Mouse (Mus musculus) right cerebral cortex, postnatal 36 days (tissue): ENCODE data around the gene Lrp1.
A peak's percentile ranks its signal among the peaks of the same experiment; 100 is the strongest.

Experiments used
- DNase-seq, 2 experiments: peaks; one replicate each; pipeline ENCODE4 v3.0.0; 2022; ENCODE audit warnings: low spot score in 2 of 2, mixed read lengths in 1 of 2

Lrp1 gene

DNA sequence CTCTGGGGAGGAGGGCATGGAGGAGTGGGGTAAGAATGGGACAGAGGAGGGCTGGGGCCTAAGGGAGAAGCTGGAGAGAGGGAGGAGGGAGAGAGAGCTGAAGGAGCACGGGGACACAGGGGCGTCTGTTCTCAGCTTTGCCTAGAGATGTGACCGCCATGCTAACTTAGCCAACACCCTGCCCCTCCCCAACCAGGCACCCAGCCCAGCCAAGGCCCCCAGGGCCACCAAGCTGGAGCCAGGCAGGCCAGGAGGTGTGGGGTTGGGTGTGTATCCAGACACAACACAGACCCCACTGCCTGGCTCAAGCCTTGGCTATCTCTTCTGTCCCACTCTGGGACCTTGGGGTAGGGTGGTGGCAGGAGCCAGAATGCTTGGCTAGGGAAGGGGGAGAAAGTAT is 5.4 kb downstream of the Lrp1 start:
- DNase-seq = no peak

DNA sequence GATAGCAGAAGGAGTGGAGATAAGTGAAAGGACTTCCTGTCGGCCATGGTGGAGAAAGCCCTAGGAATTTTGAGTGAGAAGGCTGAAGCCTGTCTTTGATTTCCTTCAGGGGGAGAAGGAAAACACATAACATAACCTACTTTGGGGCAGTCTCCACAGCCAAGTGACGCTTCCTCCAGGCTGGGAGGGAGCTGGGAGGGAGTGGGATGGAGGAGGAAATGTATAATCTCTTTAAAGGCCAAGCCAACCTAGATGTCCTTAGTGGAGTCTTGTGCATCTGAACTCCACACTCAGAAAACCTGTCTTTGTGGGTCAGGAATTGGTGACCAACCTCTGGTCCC is 5.9 kb downstream of the Lrp1 start:
- DNase-seq = no peak

DNA sequence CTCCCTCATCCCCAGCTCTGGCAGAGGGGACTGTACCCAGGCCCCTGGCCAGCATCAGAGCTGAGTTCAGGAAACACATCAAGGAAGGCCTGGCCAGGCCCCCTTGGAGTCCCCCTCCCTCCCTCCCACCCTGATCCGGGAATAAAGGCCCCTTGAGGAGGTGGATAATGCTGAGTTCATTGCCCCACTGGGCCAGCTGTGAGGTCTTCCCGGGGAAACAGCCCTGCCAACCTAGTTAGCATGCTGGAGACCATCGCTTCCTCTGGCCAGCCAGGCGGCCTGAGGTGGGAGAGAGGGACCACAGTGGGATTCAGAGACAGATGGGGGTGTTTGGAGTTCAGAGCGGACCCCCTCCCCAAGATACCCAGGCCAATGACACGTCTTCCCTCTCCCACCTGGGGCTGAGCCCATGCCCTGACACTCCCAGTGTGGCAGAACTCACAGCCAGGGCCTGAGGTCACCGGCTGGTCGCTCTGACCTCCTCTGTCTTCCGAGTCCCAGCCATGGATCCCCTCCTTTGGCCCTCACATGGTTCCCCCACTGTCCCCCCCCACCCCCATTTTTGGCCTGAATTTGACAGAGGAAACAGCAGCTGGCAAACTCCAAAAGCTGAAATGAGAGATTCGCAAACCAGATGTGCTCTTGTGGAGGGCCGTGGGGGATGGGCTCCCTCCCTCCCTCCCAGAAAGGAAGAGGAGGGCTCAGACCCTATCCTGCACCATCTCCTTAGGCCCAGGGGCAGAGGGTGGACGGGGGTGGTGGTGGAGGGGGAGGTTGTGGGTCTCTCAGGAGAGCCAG is 6.5 kb downstream of the Lrp1 start:
- DNase-seq = no peak

DNA sequence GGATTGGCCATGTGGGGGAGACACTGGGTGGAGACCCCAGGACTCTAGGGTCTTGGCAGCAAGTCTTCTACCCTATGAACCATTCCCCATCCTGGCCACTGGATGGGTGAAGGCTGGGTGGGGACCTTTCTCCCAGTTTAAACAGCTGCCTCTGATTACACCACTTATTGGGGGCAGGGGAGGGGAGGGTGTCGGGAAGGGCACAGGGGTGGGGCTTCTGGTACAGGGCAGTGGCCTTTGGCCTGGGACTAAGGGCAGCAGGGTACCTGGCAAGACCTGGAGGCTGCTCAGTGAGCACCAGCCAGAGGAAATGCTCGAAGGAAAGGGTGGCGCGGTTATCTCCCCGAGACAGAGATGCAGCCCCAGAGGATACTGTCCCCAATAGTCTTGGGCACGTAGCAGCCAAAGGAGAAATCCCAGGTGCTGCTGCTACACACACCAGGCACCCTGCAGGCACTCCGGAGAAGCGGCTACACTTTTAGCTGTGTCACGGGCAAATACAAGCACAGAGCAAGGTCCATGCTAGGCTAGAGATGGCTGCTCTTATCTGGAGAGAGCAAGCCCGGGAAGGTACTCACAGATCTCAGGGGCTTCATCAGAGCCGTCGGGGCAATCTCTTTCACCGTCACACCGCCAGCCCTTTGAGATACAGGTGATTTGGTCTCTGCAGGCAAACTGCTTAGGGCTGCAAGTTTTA is 8.7 kb downstream of the Lrp1 start:
- no peak for DNase-seq

DNA sequence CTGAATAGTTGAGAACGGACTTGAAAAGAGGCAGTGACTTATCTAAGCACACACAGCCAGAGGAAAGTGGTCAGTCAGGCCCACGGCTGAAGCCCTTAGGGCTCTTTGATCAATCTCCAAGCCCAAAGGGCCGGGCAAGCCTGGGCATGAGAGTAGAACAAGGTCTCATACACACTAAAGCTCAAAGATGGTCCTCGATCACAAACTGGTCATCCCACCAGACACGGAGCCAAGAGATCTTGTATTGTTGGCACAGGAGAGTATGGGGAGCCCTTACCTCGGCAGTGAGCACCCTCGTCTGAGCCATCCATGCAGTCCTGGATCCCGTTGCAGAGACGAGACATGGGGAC is 10.9 kb downstream of the Lrp1 start:
- DNase-seq = no peak

DNA sequence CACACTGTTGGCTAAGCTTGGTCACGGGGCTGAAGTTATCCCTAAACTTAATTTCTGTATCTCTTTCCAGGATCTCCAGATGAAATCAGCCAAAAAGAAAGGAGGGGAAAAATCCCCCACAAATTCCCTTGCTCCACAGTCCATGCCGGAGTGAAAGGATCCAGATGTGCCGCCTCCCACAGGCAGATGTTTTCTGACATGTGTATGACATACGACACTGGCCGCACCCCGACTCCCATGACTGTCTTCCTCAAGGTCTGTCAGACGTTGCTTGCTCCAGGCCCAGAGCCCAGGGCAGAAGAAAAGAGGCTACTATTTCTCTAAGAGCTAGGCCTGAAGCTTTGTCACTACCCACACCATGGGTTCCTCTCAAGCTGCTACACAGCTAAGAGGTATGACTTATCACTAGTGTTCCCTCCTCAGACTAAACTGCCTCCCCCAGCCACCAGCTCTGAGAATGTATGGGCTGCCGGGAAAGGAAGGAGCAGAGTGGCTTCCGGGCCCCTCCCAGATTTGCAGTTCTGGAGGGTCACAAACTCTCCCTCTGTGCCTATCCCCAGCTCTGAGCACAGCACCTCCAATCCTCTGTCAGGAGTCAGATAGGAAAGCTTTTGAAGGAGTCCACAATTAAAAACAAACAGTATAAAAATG is 11.4 kb downstream of the Lrp1 start:
- no peak for DNase-seq

DNA sequence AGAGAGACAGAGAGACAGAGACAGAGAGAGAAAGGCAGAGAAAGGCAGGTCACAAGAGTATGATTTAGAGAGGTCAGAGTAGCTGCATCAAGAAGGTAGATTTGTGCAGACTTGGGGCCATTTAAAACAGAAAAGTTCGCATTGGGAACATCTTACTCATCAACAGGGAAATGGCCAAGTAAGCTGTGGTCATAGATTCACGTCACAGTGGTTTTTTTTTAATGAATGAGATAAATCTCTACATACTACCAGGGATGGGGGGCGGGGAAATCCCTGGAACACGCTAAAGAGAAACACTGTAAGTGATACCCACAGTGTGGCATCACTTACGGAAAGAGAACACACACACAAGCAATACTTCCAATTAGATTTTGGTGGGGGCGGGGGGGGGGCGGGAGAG is 13.9 kb downstream of the Lrp1 start:
- DNase-seq = no peak

DNA sequence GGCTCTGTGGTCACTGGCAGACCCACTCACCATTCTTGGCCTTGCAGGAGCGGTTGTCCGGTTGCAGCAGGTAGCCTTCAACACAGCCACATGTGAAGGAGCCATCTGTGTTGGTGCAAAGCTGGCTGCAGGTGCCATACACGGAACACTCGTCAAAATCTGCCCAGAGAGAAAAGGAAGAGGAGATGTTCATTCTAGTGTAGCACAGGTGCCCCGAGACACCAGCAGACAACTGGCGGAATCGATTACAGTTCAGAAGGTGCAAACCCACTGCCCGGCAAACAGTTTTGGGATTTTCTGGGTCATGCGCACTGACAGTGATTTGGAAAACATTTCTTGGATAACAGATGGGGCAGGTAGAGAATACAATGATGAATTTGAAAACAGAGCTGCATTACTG is 15.2 kb downstream of the Lrp1 start:
- no peak for DNase-seq

DNA sequence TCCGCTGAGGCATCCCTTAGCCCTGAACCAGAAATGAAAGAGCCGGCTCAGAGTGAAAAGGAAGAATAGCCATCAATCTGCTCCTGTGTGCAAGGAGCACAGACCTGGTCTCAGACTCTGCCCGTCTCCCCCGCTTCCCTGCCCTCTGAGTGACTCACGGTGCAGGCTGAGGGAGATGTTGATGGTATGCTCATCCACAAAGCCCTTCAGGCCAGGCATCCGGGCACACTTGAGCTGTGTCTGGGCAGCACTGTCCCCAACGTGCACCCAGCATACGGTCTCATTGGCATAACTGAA is 15.7 kb downstream of the Lrp1 start:
- no peak for DNase-seq

DNA sequence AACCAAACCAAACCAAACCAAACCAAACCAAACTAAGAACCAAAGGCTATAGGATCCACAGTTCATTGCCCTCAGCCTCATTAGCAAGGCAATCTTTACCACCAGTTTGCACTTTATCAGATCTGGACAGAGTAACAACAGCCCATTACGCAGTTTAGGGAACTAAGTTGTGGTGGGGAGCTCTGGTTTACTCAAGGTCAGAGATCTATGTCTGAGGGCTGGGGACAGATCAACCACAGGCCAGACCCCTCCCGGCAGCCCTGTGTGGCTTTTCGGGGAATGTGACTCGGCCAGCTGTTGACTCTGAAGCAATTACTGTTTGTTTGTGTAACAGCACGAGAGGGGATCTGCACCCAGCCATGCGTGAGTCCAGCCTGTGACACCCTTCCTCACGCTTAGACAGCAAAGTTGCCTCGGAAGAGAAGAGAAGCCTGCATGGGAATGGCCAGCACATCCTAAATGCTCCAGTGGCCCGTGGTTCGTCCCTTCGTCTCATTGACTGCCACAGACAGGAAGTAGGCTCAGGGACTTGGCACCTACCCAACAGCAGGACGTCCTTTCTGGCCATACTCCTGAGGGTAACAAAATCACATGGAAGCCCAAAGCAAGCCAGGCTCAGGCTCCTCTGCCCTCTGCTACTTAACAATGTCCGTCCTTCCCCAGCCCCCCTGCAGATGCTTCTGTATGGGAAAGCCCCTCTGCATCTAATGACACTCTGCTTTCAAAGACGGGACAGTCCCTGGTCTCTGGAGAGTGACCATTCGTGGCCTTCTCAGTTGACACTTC is 16.3 kb downstream of the Lrp1 start:
- DNase-seq = no peak

DNA sequence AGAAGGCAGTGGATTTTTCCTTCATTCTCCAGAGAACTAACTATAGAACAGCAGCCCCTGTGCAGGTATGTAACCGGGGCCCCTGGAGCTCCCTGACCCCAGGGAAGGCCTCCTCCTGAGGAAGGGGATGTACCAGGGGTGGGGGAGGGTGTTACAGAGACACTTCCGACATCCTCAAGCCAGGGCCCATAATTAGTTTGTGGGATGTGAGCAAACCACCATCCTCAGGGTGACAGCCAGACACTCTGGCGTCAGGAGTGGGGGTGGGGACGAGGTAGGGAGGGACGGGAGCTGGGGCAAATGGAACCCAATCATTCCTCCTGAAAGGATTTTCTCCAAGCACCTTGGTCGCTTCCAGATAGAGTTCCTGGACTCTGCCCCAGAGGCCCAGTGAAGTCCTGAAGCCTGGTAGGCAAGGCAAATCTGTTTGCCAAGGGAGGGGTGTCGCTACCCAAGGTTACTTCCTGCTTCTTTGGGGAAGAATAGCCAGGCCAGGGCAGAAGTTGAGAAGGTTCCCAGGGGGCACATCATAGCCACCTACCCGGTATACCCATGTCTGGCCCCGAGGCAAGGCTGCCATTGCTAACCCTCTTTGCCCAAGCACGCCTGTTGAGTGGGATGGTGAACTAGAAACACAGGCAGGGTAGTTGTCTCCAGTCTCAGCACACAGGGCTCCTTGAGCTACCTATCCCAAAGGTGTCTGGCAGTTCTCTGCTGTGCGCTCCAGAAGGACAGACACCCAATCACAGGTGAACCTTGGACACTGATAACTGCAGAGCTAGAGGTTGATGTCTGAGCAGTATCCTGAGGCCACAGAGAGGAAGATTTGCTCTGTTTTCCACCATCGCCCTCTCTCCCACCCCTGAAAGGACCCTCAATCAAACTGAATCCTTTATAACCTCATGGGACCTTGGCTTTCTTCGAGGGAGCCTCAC is 17.2 kb downstream of the Lrp1 start:
- no peak for DNase-seq

DNA sequence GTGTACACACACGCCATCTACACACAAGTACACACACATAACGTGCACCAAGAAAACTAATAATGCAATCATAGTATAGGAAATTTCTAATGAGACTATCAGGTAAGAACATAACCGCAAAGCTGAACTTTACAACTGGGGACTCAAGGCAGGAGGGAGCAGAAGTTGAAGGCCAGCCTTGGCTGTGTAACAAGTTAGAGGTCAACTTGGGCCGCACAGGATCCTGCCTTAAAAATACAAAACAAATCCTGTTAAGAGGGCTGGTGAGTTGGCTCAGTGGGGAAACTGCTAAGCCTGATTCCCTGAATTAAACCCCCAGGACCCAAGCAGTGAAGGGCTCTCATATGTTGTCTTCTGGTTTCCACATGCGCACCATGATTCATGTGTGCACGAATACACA is 18.8 kb downstream of the Lrp1 start:
- no peak for DNase-seq

DNA sequence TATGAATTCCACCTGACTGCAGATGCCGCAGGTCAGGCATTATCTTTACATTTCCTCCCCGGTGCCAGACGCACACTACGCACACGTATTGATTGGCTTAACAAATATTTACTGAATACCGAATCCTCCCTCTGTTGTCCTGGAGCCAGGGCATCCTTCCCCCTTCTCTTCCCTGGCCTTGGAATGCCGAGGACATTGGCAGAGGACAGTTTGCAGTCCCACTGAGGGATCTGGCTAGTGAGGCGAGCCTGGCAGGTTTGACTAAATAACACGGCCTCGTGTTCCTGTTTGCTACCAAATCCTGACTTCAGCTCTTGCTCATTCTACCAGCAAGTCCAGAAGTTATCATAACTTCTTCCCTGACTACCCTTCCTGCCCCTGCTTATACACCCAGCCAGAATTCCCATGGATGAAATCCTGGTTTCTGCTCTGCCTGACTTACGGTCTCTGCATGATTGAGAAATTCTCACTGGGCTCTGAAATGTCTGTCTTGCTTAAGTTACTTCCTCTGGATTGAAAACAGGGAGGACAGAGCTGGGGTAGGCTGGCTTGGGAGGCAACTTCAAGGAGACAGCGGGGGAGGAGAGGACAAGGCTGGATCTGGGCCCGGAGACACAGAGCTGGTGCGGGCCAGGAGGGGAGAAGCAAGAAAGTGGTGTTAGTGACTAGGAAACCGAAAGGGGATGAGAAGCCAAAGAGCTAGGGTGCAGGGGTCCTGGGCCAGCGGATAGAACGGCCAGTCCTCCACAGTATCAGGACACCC is 21.0 kb downstream of the Lrp1 start:
- DNase-seq = no peak

DNA sequence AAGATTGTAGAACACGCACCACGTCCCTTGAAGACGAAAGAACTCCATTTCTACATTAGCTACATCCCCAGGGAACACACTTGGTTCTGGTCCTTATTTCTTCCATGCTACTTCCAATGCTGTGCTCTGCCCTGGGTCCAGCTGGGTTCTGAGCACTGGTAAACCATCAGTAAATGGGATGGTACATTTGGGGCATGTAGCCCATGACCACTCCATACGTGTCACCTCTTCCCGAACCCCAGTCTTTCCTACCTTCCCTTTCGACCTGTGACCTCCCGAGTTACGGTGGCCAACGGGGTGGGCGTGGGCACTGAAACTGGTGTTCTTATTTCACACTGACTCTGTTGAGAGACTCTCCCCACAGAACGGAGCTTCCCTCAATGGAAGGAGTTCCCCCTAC is 21.7 kb downstream of the Lrp1 start:
- DNase-seq = no peak

DNA sequence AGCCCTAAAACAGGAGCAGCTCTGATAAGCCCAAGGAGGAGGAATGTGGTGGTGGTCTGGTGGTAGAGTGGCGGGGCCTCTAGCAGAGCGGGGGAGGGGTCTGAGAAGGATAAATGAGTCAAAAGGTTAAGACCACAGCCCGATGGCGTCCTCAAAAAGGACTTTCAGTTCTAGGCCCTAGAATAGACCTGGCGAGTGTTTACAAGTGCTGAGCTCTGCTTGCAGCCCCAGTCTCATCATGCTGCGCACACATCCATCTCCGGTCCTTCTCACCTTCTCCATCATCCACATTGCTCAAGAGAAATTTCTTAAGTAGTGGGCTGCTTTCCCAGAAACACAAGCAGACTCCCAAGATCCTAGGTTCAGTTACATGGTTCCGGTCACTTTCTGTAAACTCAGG is 22.3 kb downstream of the Lrp1 start:
- no peak for DNase-seq

DNA sequence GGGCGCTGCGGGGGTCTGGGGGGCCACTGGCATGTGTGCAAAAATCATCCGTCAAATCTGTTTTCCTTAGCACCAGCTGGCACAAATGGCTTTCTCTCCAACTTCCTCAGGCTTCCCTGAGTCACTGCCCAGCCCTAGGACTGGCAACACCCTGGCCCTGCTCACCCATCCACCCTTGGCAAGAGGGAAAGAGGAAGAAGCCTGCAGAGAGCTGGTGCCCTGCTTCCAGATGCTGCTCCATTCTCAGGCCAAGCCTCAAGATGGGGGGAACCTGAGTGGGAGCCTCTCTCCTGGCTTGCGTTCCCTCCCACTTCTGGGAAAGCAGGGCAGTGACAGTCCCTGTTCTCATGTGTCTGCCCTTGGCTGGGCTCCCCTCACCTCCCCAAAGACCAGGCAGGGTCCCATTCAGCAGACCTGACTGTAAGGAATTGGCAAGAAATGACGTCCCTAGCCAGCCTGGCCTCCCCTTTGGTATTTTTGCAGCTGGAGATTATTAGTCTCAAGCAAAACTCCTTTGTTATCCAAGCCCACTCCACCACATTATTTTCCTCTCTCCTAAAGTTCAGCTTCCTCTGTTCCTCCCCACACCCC is 23.5 kb downstream of the Lrp1 start:
- DNase-seq = no peak

DNA sequence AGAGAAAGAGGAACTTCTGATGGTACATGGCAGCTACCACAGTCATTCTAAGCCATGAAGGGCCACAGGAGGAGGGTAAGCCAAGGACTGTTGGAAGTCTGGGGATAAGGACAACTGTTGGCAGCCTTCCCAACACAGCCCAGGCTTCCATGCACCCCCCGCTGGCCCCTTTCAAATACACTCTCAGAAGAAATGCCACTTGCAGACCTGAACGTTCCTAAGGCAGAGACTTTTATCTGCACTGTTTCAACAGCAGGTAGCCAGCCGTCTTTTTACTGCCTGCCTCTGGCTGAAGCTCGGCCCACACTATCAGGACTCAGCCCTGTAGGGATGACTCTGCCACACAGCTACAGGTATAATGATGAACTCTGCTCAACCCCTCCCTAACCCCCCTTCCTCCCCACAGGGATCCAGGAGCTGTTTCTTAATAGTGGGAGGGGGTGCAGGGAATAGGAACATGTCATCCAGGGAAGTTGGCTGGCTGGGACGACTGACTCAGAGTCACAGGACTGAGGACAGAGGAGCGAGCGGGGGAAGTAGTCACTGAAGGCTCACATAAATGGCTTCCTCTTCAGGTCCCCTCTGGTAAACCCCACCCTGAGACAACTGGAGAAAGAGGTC is 24.5 kb downstream of the Lrp1 start:
- no peak for DNase-seq

DNA sequence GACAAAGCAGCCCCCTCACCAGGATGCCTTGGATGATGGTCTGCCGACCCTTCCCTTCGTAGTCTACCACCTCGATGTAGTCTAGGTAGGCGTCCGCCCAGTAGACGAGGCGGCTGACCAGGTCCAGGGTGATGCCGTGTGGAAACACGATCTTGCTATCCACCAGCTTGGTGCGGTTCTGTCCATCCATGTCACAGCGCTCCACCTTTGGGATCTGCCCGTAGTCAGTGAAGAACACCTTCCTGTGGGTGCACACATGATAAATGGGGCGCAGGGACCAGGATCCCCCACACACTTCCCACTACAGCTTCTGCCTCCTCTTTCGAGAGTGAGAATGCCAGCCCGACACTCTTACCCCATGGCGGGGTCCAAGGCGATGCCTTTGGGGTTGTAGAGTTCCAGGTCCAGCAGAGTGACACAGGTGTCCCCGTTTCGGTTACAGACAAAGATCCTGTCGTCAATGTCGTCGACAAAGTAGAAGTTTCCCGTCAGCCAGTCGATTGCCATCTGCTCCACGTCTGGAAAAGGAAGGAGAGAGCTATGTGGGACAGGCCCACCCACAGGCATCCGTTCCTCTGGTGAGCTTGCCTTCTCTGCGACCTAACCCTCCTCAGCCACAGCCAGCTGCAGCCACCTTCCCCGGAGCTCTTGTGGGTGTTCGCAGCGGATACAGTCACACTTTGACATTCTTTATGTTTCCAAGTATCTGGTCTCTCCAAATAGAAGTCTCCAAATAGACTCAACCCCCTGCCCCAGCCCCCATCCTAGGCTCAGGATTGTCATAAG is 25.8 kb downstream of the Lrp1 start:
- DNase-seq = peak in 1 of 2 experiments; percentile 69

DNA sequence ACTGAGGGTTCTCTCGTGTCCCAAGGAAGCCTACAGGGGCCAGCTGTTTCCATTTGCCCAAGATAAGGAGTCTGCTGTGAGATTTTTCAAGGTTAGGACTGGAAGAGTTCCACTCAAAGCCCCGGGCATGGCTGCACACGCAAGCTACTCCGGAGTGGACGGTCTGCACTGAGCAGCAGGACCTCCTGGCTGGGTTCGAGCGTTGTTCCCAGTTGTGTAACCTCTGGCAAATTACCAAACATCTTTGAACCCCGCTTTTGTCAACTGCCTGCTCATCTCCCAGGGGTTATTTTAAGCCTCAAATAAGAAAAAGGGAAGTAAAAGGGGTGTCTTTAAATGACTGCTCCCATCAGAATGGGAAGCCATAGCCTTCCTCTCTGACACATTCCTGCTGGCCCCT is 26.5 kb downstream of the Lrp1 start:
- no peak for DNase-seq
